Comparison of ENCODE assay signal across 16 mouse cellular contexts in the genomic region with DNA sequence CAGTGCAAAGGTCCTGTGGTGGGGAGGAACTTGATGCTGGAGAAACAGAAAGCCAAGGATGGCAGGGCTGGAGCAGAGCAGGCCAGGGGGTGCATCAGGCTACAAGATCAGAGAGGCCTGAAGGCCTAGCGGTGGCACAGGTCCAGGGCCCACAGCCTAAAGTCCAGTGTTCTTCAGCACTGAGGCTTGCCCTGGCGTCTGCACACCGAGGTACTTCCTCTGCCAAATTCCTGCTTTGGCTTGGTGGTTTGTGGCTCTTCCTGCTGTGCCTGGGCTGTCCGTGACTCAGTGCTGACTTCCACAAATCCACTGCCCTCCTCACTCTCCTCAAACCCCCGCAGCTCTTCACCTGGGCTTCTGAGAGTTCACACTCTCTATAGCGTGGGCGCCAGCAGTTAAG. TPM values are rescaled to one million over a fixed set of nuclear protein-coding genes. Genes with fewer than 3 reads are reported as not detected.
DNase-seq lines count a peak whose midpoint lies in the region; ATAC-seq lines count a peak whose summit lies in the region.
"Had no signal": no experiment of that assay in that cellular context is flagged by ENCODE, and none has a peak within 500 bp of the region (broad histone marks: within the 10 kb centered on the region; RNA-seq: fewer than 3 reads in every experiment).

No protein-coding gene starts in this region.

- WGBS in limb, embryonic 15.5 days, result 64% methylated on average over 7 of the region's 7 CpGs
- 84% methylated on average over 7 of the region's 7 CpGs for WGBS in limb, embryonic 10.5 days

- H3K9ac ChIP-seq in limb, embryonic 15.5 days, result no peak overlapping the region
- H3K9ac ChIP-seq: embryonic facial prominence, embryonic 12.5 days; forebrain, embryonic 12.5 days; heart, embryonic 15.5 days; limb, embryonic 12.5 days had no signal

- no peaks in the 10 kb centered on the region for H3K36me3 ChIP-seq in limb, embryonic 15.5 days
- no peaks in the 10 kb centered on the region for H3K36me3 ChIP-seq in limb, embryonic 10.5 days
- no peaks in the 10 kb centered on the region for H3K36me3 ChIP-seq in megakaryocyte, embryonic 14.5 days (replicated peaks; ENCODE audit: low read length)
- H3K36me3 ChIP-seq: embryonic facial prominence, embryonic 12.5 days; forebrain, embryonic 12.5 days; heart, embryonic 15.5 days; limb, embryonic 12.5 days had no signal

- H3K9me3 ChIP-seq in limb, embryonic 15.5 days, result no peaks in the 10 kb centered on the region
- no peaks in the 10 kb centered on the region for H3K9me3 ChIP-seq in limb, embryonic 10.5 days (replicated peaks)
- H3K9me3 ChIP-seq in megakaryocyte, embryonic 14.5 days, result no peaks in the 10 kb centered on the region
- H3K9me3 ChIP-seq: embryonic facial prominence, embryonic 12.5 days; forebrain, embryonic 12.5 days; heart, embryonic 15.5 days; limb, embryonic 12.5 days had no signal

- 0 out of 2 replicates have a peak, but pooled peaks have one; percentile 21 for ATAC-seq in limb, embryonic 15.5 days (ENCODE audit: insufficient number of reproducible peaks, low FRiP score, low TSS enrichment, low read depth)
- ATAC-seq: hindbrain, postnatal 0 days had no signal

- no peak overlapping the region for H3K4me2 ChIP-seq in limb, embryonic 15.5 days
- H3K4me2 ChIP-seq: embryonic facial prominence, embryonic 12.5 days; forebrain, embryonic 12.5 days; heart, embryonic 15.5 days; limb, embryonic 12.5 days had no signal

- DNase-seq in cerebellum, adult 9-11 months, result peak; percentile 4
- DNase-seq in cerebellum, adult 8-10 months, result no peak
- DNase-seq in limb, embryonic 10.5 days (ENCODE audit: low spot score), result no peak
- peak; percentile 43 for DNase-seq in brain, adult 2 months (ENCODE audit: low read depth, low spot score)
- DNase-seq in testis, postnatal 10 days (ENCODE audit: low spot score), result no peak
- no peak for DNase-seq in testis, postnatal 14 days (ENCODE audit: low spot score)
- DNase-seq: lung, postnatal 10 days; midbrain, embryonic 14.5 days; right cerebral cortex, postnatal 14 days had no signal

- H3K4me1 ChIP-seq in limb, embryonic 15.5 days, result peaks cover 5% of the 10 kb centered on the region; the same call in 1 of the 2 replicates
- peaks cover 29% of the 10 kb centered on the region for H3K4me1 ChIP-seq in limb, embryonic 10.5 days
- peaks cover 28% of the 10 kb centered on the region for H3K4me1 ChIP-seq in megakaryocyte, embryonic 14.5 days

- H3K27ac ChIP-seq in limb, embryonic 15.5 days, result no peak overlapping the region
- H3K27ac ChIP-seq in limb, embryonic 10.5 days, result no peak overlapping the region
- H3K27ac ChIP-seq: embryonic facial prominence, embryonic 12.5 days; forebrain, embryonic 12.5 days; heart, embryonic 15.5 days; hindbrain, postnatal 0 days; limb, embryonic 12.5 days had no signal

- no peaks in the 10 kb centered on the region for H3K27me3 ChIP-seq in limb, embryonic 15.5 days
- H3K27me3 ChIP-seq in limb, embryonic 10.5 days (ENCODE audit: low read depth, poor library complexity, severe bottlenecking), result 0 out of 2 replicates have a peak, but pooled peaks cover 4% of the 10 kb centered on the region
- H3K27me3 ChIP-seq in megakaryocyte, embryonic 14.5 days (replicated peaks), result peaks cover 53% of the 10 kb centered on the region
- H3K27me3 ChIP-seq: embryonic facial prominence, embryonic 12.5 days; forebrain, embryonic 12.5 days; heart, embryonic 15.5 days; limb, embryonic 12.5 days had no signal

- H3K4me3 ChIP-seq in limb, embryonic 15.5 days, result no peak overlapping the region
- H3K4me3 ChIP-seq in limb, embryonic 10.5 days, result no peak overlapping the region
- peak overlapping the region; percentile 69 for H3K4me3 ChIP-seq in megakaryocyte, embryonic 14.5 days (replicated peaks)
- H3K4me3 ChIP-seq: embryonic facial prominence, embryonic 12.5 days; forebrain, embryonic 12.5 days; heart, embryonic 15.5 days; limb, embryonic 12.5 days had no signal

RNA-seq across cellular contexts. Expression of a gene that starts 30.8 kb away (rescaled TPM):
- polyA plus RNA-seq in limb, embryonic 15.5 days (2015; fragmentation: Nextera tagmentation; extraction: Ambion mirVana), result 17.7 and 19.1 TPM in 2 replicates
- 24.6 and 26.2 TPM in 2 replicates for polyA plus RNA-seq in limb, embryonic 10.5 days (2016; fragmentation: Nextera tagmentation; extraction: Ambion mirVana)
- 3.7 and 14.4 TPM in 2 replicates for polyA plus RNA-seq in megakaryocyte, embryonic 14.5 days (2012; ENCODE audit: insufficient read depth, low replicate concordance)

RNA-seq across cellular contexts. Expression of a gene that starts 47.9 kb away (rescaled TPM):
- 5.5 and 6.1 TPM in 2 replicates for polyA plus RNA-seq in limb, embryonic 15.5 days (2015; fragmentation: Nextera tagmentation; extraction: Ambion mirVana)
- polyA plus RNA-seq in limb, embryonic 10.5 days (2016; fragmentation: Nextera tagmentation; extraction: Ambion mirVana), result 14.5 and 15.5 TPM in 2 replicates
- 1.8 TPM in 1 of 2 replicates, not detected in the other for polyA plus RNA-seq in megakaryocyte, embryonic 14.5 days (2012; ENCODE audit: insufficient read depth, low replicate concordance)

Comparison
In these comparisons a context has a peak if more than half of its experiments do, and no peak if none do; other contexts are left out.
1. DNase-seq: peak in cerebellum, adult 9-11 months (single experiment) and brain, adult 2 months (single experiment); none in cerebellum, adult 8-10 months (single experiment), limb, embryonic 10.5 days (single experiment), testis, postnatal 10 days (single experiment) and testis, postnatal 14 days (single experiment).